Mouse (Mus musculus): ENCODE measurements around the gene Pgghg. TPM values are rescaled to one million over a fixed set of nuclear protein-coding genes. Genes with fewer than 3 reads are reported as not detected.

The Pgghg gene
- polyA plus RNA-seq, 1 experiment from 2014 or later = 15.8 TPM

Other genes with a start within 250 kb of the Pgghg start
- gene Olfr541, start 244.1 kb upstream of the Pgghg start, polyA plus RNA-seq (2014; fragmentation: Nextera tagmentation; extraction: Ambion mirVana) = not detected in 2 replicates
- gene Cyp2e1, start 177.7 kb upstream of the Pgghg start, polyA plus RNA-seq (2014; fragmentation: Nextera tagmentation; extraction: Ambion mirVana) = not detected in 2 replicates
- not detected in 2 replicates for gene Syce1, start 153.5 kb upstream of the Pgghg start, polyA plus RNA-seq (2014; fragmentation: Nextera tagmentation; extraction: Ambion mirVana)
- gene Zfp941, start 119.2 kb upstream of the Pgghg start, polyA plus RNA-seq (2014; fragmentation: Nextera tagmentation; extraction: Ambion mirVana) = 4.6 and 5.2 TPM in 2 replicates
- gene Urah, start 106.4 kb upstream of the Pgghg start, polyA plus RNA-seq (2014; fragmentation: Nextera tagmentation; extraction: Ambion mirVana) = 0.48 TPM in 1 of 2 replicates, not detected in the other
- gene Scgb1c1, start 95.8 kb upstream of the Pgghg start, polyA plus RNA-seq (2014; fragmentation: Nextera tagmentation; extraction: Ambion mirVana) = not detected in 2 replicates
- gene Odf3, start 93.6 kb upstream of the Pgghg start, polyA plus RNA-seq (2014; fragmentation: Nextera tagmentation; extraction: Ambion mirVana) = not detected in 2 replicates
- gene Gm45785, start 85.1 kb upstream of the Pgghg start, polyA plus RNA-seq (2014; fragmentation: Nextera tagmentation; extraction: Ambion mirVana) = not detected in 2 replicates
- gene Ric8a, start 84.4 kb upstream of the Pgghg start, polyA plus RNA-seq (2014; fragmentation: Nextera tagmentation; extraction: Ambion mirVana) = 57.2 and 63.0 TPM in 2 replicates
- 27.2 and 29.1 TPM in 2 replicates for gene Bet1l, start 83.8 kb upstream of the Pgghg start, polyA plus RNA-seq (2014; fragmentation: Nextera tagmentation; extraction: Ambion mirVana)
- gene Psmd13, start 59.4 kb upstream of the Pgghg start, polyA plus RNA-seq (2014; fragmentation: Nextera tagmentation; extraction: Ambion mirVana) = 242 and 244 TPM in 2 replicates
- 24.3 and 25.2 TPM in 2 replicates for gene Sirt3, start 59.1 kb upstream of the Pgghg start, polyA plus RNA-seq (2014; fragmentation: Nextera tagmentation; extraction: Ambion mirVana)
- gene Cox8b, start 40.9 kb upstream of the Pgghg start, polyA plus RNA-seq (2014; fragmentation: Nextera tagmentation; extraction: Ambion mirVana) = not detected in 2 replicates
- gene Nlrp6, start 20.5 kb upstream of the Pgghg start, polyA plus RNA-seq (2014; fragmentation: Nextera tagmentation; extraction: Ambion mirVana) = 0.11 and 0.37 TPM in 2 replicates
- gene Ifitm5, start 8.9 kb downstream of the Pgghg start, polyA plus RNA-seq (2014; fragmentation: Nextera tagmentation; extraction: Ambion mirVana) = 0.49 TPM in 1 of 2 replicates, not detected in the other
- gene Gm45717, start 14.5 kb downstream of the Pgghg start, polyA plus RNA-seq (2014; fragmentation: Nextera tagmentation; extraction: Ambion mirVana) = not detected in 2 replicates
- gene Ifitm2, start 14.6 kb downstream of the Pgghg start, polyA plus RNA-seq (2014; fragmentation: Nextera tagmentation; extraction: Ambion mirVana) = 225 and 231 TPM in 2 replicates
- 5.6 and 8.1 TPM in 2 replicates for gene Ifitm1, start 25.8 kb downstream of the Pgghg start, polyA plus RNA-seq (2014; fragmentation: Nextera tagmentation; extraction: Ambion mirVana)
- gene Ifitm3, start 69.4 kb downstream of the Pgghg start, polyA plus RNA-seq (2014; fragmentation: Nextera tagmentation; extraction: Ambion mirVana) = 9.4 and 9.7 TPM in 2 replicates
- gene Ifitm6, start 76.5 kb downstream of the Pgghg start, polyA plus RNA-seq (2014; fragmentation: Nextera tagmentation; extraction: Ambion mirVana) = not detected in 2 replicates
- gene Gm17387, start 87.7 kb downstream of the Pgghg start, polyA plus RNA-seq (2014; fragmentation: Nextera tagmentation; extraction: Ambion mirVana) = not detected in 2 replicates
- 22.3 and 23.5 TPM in 2 replicates for gene B4galnt4, start 119.7 kb downstream of the Pgghg start, polyA plus RNA-seq (2014; fragmentation: Nextera tagmentation; extraction: Ambion mirVana)
- gene Pkp3, start 136.8 kb downstream of the Pgghg start, polyA plus RNA-seq (2014; fragmentation: Nextera tagmentation; extraction: Ambion mirVana) = 1.1 and 1.9 TPM in 2 replicates
- 1.2 and 1.8 TPM in 2 replicates for gene Sigirr, start 159.2 kb downstream of the Pgghg start, polyA plus RNA-seq (2014; fragmentation: Nextera tagmentation; extraction: Ambion mirVana)
- 0.21 and 0.39 TPM in 2 replicates for gene Ano9, start 176.4 kb downstream of the Pgghg start, polyA plus RNA-seq (2014; fragmentation: Nextera tagmentation; extraction: Ambion mirVana)
- gene Ptdss2, start 181.0 kb downstream of the Pgghg start, polyA plus RNA-seq (2014; fragmentation: Nextera tagmentation; extraction: Ambion mirVana) = 70.9 and 75.3 TPM in 2 replicates
- 56.7 and 65.2 TPM in 2 replicates for gene Rnh1, start 231.5 kb downstream of the Pgghg start, polyA plus RNA-seq (2014; fragmentation: Nextera tagmentation; extraction: Ambion mirVana)

Data from forebrain, embryonic 11.5 days (tissue).